Mouse (Mus musculus) liver, embryonic 13.5 days (tissue): ENCODE results near the gene Trafd1. TPM values are rescaled to one million over a fixed set of nuclear protein-coding genes. Genes with fewer than 3 reads are reported as not detected.

Source experiments
- ATAC-seq: fragments of 200-750 bp; cut with Nextera tagmentation; 2 replicates; pipeline ENCODE4 v1.8.0; 2017; ENCODE audit warnings: low read depth, mild to moderate bottlenecking, moderate number of reproducible peaks, moderate library complexity
- DNase-seq: peaks from one replicate; pipeline ENCODE4 v3.0.0; 2022
- H3K27ac ChIP-seq: fragments of 300-500 bp; sonication (generic); 2 replicates; pipeline ENCODE4 v1.5.1; 2015; ENCODE audit warnings: moderate library complexity, mild to moderate bottlenecking, inconsistent platforms
- H3K27me3 ChIP-seq: fragments of 300-500 bp; sonication (generic); 2 replicates; pipeline ENCODE4 v1.6.1; 2015; ENCODE audit warnings: mild to moderate bottlenecking, inconsistent platforms
- H3K36me3 ChIP-seq: fragments of 300-500 bp; sonication (generic); 2 replicates; pipeline ENCODE4 v1.6.1; 2015; ENCODE audit warnings: mild to moderate bottlenecking, inconsistent platforms
- H3K4me1 ChIP-seq: fragments of 300-500 bp; sonication (generic); replicated peaks from 2 replicates; pipeline ENCODE4 v1.6.1; 2015; ENCODE audit warnings: inconsistent platforms
- H3K4me2 ChIP-seq: fragments of 300-500 bp; sonication (generic); 2 replicates; pipeline ENCODE4 v1.6.1; 2015; ENCODE audit warnings: inconsistent platforms, mild to moderate bottlenecking, moderate library complexity
- H3K4me3 ChIP-seq: fragments of 300-500 bp; sonication (generic); replicated peaks from 2 replicates; pipeline ENCODE4 v1.5.1; 2015; ENCODE audit warnings: mild to moderate bottlenecking, inconsistent platforms
- H3K9ac ChIP-seq: fragments of 300-500 bp; sonication (generic); 2 replicates; pipeline ENCODE4 v1.6.1; 2015; ENCODE audit warnings: mild to moderate bottlenecking, inconsistent platforms
- H3K9me3 ChIP-seq: fragments of 300-500 bp; sonication (generic); replicated peaks from 2 replicates; pipeline ENCODE4 v1.6.1; 2016; ENCODE audit warnings: inconsistent platforms
- WGBS: fragments of 180-500 bp; shearing (Covaris S2); methylation state at CpG from one replicate; pipeline ENCODE4 v1.1.7; 2015; ENCODE audit not compliant: insufficient replicate concordance; 5-methylcytosine and 5-hydroxymethylcytosine counted together
- polyA plus RNA-seq: library from polyadenylated mRNA; unstranded; fragments of >200 nt; fragmentation: Nextera tagmentation; extraction: Ambion mirVana; gene quantifications from 2 replicates; pipeline ENCODE4 v1.2.1, GENCODE M21; 2015

Trafd1 gene
- polyA plus RNA-seq, 1 experiment from 2014 or later = 19.7 TPM

DNA sequence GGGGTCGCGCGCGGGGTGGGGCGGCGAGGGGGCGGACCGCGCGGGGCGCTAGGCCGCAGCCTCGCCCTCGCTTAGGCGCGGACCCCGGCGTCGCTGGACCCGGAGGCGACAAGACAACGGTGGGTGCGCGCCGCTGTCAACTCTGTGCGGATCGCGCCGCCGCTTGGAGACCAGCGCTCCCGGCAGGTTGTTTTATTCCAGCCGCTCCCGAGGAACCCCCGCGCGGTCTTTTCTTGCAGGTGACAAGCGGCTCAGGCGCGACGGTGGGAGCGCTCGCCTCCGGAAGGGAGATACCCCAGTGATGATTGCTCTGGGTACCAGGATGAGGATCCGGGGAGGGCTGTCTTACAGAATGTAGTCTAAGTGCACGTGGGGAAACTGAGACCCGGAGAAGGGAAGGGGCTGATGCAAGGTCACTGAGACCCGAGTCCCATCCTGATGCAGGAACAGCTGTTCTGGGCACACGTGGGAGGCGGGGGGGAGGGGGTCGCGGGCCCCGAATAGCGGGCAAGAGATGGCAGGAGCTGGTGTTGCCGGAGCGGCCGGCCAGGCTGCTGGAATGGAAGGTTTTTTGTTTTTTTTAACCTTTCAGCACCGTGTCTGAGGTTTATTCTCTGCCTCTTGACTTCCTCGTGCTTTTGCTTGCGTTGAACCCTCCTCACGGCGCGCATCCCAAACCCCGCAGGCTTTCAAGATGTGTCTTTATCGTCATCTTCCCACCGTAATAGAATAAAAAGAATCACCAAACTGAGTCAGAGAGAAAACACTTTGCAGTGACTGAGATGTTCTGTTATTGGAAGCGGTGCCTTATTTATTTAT lies 12.9 kb upstream of the Trafd1 start:
- peak overlapping the region; percentile 74 for H3K27ac ChIP-seq
- ATAC-seq (peak; percentile 68), DNase-seq (no peak)
- peak overlapping the region; percentile 92 for H3K4me3 ChIP-seq
- peaks cover 36% of the 10 kb centered on the region for H3K36me3 ChIP-seq
- WGBS = under 1% methylated on average over 67 of the region's 67 CpGs
- 0 out of 2 replicates have a peak, but pooled peaks cover 3% of the 10 kb centered on the region for H3K9me3 ChIP-seq
- peak overlapping the region; percentile 96 for H3K4me2 ChIP-seq
- peaks cover 63% of the 10 kb centered on the region for H3K4me1 ChIP-seq
- peak overlapping the region; percentile 90 for H3K9ac ChIP-seq
- no peaks in the 10 kb centered on the region for H3K27me3 ChIP-seq

DNA sequence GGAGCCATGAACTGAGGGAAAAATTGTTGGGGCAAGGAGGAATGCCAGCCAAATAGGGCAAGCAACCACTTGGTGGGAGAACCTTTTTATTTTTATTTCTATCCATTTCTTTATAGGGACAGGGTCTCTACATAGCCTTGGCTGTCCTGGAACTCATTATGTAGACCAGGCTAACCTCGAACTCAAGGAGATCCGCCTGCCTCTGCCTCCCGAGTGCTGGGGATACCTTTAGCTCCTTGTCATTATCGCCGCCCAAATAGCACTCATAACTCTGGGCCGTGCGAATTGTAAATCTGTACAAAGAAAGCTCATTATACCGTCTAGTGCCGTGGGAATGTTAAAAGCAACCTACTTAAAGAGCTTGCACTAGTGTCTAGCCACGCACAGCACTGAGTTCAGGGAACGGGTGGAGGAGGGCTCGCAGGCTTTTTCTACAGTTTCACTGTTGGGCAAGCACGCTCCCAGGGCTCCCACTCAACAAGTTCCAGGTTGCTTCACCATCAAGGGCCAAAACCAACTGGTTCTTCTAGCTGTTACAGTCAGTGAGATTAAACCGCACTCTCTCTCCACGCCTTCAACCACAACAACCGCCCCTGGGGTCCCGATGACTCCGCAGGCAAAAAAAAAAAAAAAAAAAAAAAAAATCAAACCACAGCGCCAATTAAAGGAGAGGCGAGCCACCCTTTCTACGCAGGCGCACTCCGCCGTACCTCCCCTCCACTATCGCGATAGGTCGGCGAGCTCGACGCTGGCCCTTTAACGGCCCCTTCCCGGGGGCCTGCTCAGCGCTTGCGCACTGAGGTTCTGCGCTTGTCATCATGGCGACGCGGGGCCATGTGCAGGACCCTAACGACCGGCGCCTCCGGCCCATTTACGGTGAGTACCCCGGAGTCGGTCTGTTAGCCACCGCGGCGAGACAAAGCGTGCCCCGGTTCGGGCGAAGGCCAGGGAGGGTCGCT lies 12.0 kb upstream of the Trafd1 start, which contains the start of gene Naa25:
Gene Naa25 (plus strand): TSS at position 750 of the 959 bp plus-strand sequence.
- H3K9me3 ChIP-seq = 0 out of 2 replicates have a peak, but pooled peaks cover 3% of the 10 kb centered on the region
- peaks cover 55% of the 10 kb centered on the region for H3K4me1 ChIP-seq
- peak within 1 kb of the TSS; percentile 90 for H3K9ac ChIP-seq
- ATAC-seq = peak; percentile 92
- 7% methylated on average over 53 of the region's 53 CpGs for WGBS
- H3K36me3 ChIP-seq = peaks cover 27% of the 10 kb centered on the region
- DNase-seq = peak; percentile 92
- peak within 1 kb of the TSS; percentile 96 for H3K27ac ChIP-seq
- H3K4me2 ChIP-seq = peak within 1 kb of the TSS; percentile 96
- H3K27me3 ChIP-seq = no peaks in the 10 kb centered on the region
- H3K4me3 ChIP-seq = peak within 1 kb of the TSS; percentile 92

GRCm38 (mm10) chr5:121395621-121396020 lies 10.2 kb upstream of the Trafd1 start:
- H3K4me2 ChIP-seq = no peak overlapping the region
- H3K4me1 ChIP-seq = peaks cover 37% of the 10 kb centered on the region
- no peak overlapping the region for H3K4me3 ChIP-seq
- H3K9ac ChIP-seq = no peak overlapping the region
- WGBS = 74% methylated on average over 5 of the region's 5 CpGs
- DNase-seq (no peak), ATAC-seq (no peak)
- H3K9me3 ChIP-seq = 0 out of 2 replicates have a peak, but pooled peaks cover 3% of the 10 kb centered on the region
- no peak overlapping the region for H3K27ac ChIP-seq
- H3K36me3 ChIP-seq = peaks cover 9% of the 10 kb centered on the region
- H3K27me3 ChIP-seq = no peaks in the 10 kb centered on the region

DNA sequence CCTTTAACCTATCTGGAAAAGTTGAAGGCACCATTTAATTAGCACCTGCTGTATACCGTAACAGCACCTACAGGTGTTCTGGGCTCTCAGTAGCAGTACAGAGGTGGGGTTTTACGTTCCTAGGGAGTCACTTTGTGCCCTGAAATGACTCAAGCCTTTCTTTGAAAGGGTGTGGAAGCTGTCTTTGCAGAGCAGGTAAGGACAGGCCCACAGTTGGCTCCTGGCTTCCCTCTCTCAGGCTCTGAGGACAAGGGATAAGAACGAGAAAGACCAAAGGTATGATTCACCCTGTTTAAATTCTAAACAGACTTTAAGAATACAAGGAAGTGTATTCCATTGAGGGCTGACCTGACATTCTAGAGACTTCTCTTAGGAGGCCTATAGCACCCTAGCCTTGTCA lies 8.0 kb upstream of the Trafd1 start:
- Histone ChIP-seq H3K9me3 (0 out of 2 replicates have a peak, but pooled peaks cover 3% of the 10 kb centered on the region), H3K27ac (no peak overlapping the region), H3K4me1 (peaks cover 16% of the 10 kb centered on the region), H3K27me3 (no peaks in the 10 kb centered on the region), H3K4me3 (no peak overlapping the region), H3K4me2 (no peak overlapping the region), H3K36me3 (no peaks in the 10 kb centered on the region), H3K9ac (no peak overlapping the region)
- 76% methylated on average over 3 of the region's 3 CpGs for WGBS
- ATAC-seq (no peak), DNase-seq (no peak)

DNA sequence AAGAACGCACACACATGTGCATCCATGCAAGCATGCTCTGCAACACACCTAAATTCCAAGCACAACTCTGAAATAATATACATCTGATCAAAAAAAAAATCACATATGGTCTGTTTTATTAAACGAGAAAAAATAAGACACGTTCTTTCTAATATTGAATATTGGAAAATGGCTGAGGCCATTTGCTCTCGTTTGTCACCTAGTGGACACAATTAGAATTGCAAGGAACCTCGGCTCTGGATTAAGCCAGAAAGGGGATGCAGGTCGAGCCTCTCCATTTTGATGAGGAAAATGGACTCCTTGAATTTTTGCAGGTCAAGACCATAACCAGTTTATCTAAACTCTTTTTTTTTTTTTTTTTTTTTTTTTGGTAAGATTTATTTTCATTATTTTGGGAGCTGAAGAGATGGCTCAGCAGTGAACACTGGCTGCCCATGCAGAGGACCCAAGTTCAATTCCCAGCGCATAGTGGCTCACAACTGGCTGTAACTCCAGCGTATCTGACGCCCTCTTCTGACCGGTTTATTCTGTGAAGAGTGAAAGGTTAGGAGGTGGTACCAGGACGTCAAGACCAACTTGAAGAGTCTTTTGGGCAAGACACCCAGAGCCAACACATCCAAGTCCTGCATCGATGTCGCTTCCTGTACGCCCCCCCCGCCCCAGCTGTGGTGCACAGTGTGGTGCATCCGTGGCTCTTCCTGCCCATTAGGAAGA lies 7.4 kb upstream of the Trafd1 start:
- ATAC-seq = no peak
- WGBS = 52% methylated on average over 16 of the region's 16 CpGs
- Histone ChIP-seq H3K27ac (no peak overlapping the region), H3K4me3 (no peak overlapping the region), H3K27me3 (no peaks in the 10 kb centered on the region), H3K4me1 (peaks cover 16% of the 10 kb centered on the region), H3K9me3 (0 out of 2 replicates have a peak, but pooled peaks cover 3% of the 10 kb centered on the region), H3K9ac (no peak overlapping the region), H3K4me2 (no peak overlapping the region), H3K36me3 (no peaks in the 10 kb centered on the region)
- DNase-seq = no peak

- 0 out of 2 replicates have a peak, but pooled peaks cover 3% of the 10 kb centered on the region for H3K9me3 ChIP-seq
- H3K4me3 ChIP-seq = no peak overlapping the region
- H3K36me3 ChIP-seq = no peaks in the 10 kb centered on the region
- ATAC-seq = no peak
- H3K4me2 ChIP-seq = no peak overlapping the region
- H3K27ac ChIP-seq = no peak overlapping the region
- peaks cover 25% of the 10 kb centered on the region for H3K4me1 ChIP-seq
- no peak overlapping the region for H3K9ac ChIP-seq
- H3K27me3 ChIP-seq = no peaks in the 10 kb centered on the region
- DNase-seq = no peak
These were observed 4.3 kb upstream of the Trafd1 start for GRCm38 (mm10) chr5:121389691-121390090.

DNA sequence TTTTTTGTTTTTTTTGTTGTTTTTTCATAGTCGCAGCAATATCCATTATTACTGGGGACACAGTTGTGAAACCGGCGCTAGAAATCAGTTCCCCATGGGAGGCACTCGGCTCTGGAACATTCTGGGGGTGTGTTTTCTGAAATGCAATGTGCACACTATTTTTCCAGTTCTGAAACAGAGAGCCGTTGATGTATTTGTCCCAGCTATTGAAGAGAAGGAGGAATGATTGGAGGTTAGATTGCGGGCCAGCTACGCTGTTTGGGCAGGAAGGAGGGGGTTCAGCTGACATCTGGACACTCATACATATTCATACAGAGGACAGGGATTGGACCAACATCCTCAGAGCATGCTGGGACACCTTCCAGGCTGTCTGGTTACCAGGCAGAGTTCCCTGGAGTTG lies 3.7 kb upstream of the Trafd1 start:
- Histone ChIP-seq H3K27ac (no peak overlapping the region), H3K9ac (no peak overlapping the region), H3K27me3 (no peaks in the 10 kb centered on the region), H3K4me1 (peaks cover 31% of the 10 kb centered on the region), H3K4me2 (no peak overlapping the region), H3K9me3 (no peaks in the 10 kb centered on the region), H3K36me3 (no peaks in the 10 kb centered on the region), H3K4me3 (no peak overlapping the region)
- 62% methylated on average over 7 of the region's 7 CpGs for WGBS
- ATAC-seq (no peak), DNase-seq (no peak)

DNA sequence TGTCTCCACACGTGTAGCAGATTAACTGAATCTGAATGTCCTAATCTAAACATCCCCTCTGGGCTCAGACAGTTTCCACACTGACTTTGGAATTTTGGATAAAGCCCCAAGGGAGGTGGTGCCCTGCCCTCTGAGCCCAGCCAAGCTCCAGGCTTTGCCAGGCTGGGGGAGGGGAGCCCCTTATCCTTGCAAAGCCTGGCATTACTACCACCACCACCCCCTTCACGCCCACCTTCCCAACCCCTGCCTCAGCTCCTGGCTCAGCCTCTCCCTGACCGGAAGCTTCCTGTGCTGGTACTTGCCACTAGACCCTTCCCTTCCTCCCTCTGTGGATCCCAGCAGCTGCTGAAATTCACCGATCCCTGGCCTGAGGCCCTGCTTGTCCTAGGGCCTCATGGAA lies 1.7 kb upstream of the Trafd1 start:
- 66% methylated on average over 4 of the region's 4 CpGs for WGBS
- Histone ChIP-seq H3K36me3 (no peaks in the 10 kb centered on the region), H3K27ac (no peak overlapping the region), H3K4me3 (no peak overlapping the region), H3K4me1 (peaks cover 41% of the 10 kb centered on the region), H3K9ac (no peak overlapping the region), H3K4me2 (no peak overlapping the region), H3K9me3 (no peaks in the 10 kb centered on the region), H3K27me3 (no peaks in the 10 kb centered on the region)
- DNase-seq (no peak), ATAC-seq (no peak)

DNA sequence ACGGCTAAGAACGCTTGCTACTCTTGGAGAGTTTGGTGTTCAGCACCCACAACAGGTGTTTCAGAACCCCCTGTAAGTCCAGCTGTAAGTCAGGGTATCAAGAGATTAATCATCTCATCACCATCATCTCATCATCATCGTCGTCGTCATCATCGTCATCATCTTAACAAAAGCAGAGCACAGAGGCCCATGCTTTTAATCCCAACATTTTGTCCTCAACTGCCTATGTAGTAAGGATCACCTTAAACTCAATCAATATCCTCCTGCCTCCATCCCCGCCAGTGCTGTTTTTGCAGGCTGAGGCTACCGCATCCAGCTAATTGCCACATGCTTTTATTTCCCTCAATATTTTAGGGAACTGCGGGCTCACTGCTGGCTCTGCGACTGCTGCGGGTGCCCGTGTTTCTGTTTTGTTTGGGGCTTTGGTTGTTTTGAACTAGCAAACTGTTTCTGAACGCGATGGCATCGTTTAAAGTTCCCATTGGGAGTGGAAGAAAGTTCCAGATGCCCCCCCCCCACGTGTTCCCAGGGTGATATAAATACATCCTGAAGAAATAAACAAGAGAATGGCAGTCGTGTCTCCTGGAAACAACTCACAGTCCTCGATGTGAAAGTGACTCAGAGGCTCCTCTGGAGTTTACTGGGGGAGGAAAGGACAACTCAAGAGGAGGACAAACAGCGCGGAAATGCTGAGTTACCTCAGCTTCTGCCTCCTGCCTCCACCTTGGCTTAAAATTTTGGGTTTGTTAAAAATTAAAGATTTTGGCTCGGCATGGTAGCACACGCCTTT lies 883 bp upstream of the Trafd1 start:
- Histone ChIP-seq H3K4me1 (peaks cover 41% of the 10 kb centered on the region), H3K27ac (peak overlapping the region; percentile 95), H3K4me2 (peak overlapping the region; percentile 96), H3K9ac (peak overlapping the region; percentile 87), H3K9me3 (no peaks in the 10 kb centered on the region), H3K36me3 (peaks cover 6% of the 10 kb centered on the region), H3K4me3 (peak overlapping the region; percentile 76), H3K27me3 (no peaks in the 10 kb centered on the region)
- WGBS = 32% methylated on average over 22 of the region's 22 CpGs
- ATAC-seq = no peak
- no peak for DNase-seq

GRCm38 (mm10) chr5:121384757-121385460 lies 523 bp downstream of the Trafd1 start:
- ATAC-seq (peak; percentile 44), DNase-seq (no peak)
- H3K4me2 ChIP-seq = peak overlapping the region; percentile 96
- H3K27ac ChIP-seq = peak overlapping the region; percentile 95
- H3K36me3 ChIP-seq = peaks cover 18% of the 10 kb centered on the region
- H3K4me3 ChIP-seq = peak overlapping the region; percentile 76
- H3K9ac ChIP-seq = peak overlapping the region; percentile 87
- peaks cover 41% of the 10 kb centered on the region for H3K4me1 ChIP-seq
- H3K9me3 ChIP-seq = no peaks in the 10 kb centered on the region
- 3% methylated on average over 34 of the region's 47 CpGs for WGBS
- no peaks in the 10 kb centered on the region for H3K27me3 ChIP-seq
